Mouse (Mus musculus): ENCODE data around the gene Arid3c. TPM values are rescaled to one million over a fixed set of nuclear protein-coding genes. Genes with fewer than 3 reads are reported as not detected.

Gene Arid3c
- not detected for polyA plus RNA-seq (2014; fragmentation: Illumina TruSeq; extraction: RNeasy Lipid Tissue Mini Kit (QIAGEN cat#74804); ENCODE audit: low read depth, low replicate concordance)

GRCm38 (mm10) chr4:41731052-41731765 lies at the start of gene Arid3c:
TSS of gene Arid3c (minus strand) at chr4:41731142.

GRCm38 (mm10) chr4:41774002-41774401 lies 43.1 kb upstream of the Arid3c start, which contains the start of gene Ccl27a:
TSS of gene Ccl27a (minus strand) at chr4:41774247.

GRCm38 (mm10) chr4:41755338-41756305 lies 24.7 kb upstream of the Arid3c start, which contains the start of gene Sigmar1:
TSS of gene Sigmar1 (minus strand) at chr4:41756157.

GRCm38 (mm10) chr4:41754797-41755337 lies 23.9 kb upstream of the Arid3c start, which contains the start of gene Galt:
TSS of gene Galt (plus strand) at chr4:41755228.

GRCm38 (mm10) chr4:41722918-41723351 lies 8.0 kb downstream of the Arid3c start, which contains the start of gene Dctn3:
TSS of gene Dctn3 (minus strand) at chr4:41723170.

GRCm38 (mm10) chr4:41713197-41714067 lies 17.5 kb downstream of the Arid3c start, which contains the start of gene Rpp25l:
TSS of gene Rpp25l (minus strand) at chr4:41713534.

GRCm38 (mm10) chr4:41699783-41700182 lies 31.2 kb downstream of the Arid3c start, which contains the start of gene Il11ra1:
TSS of gene Il11ra1 (plus strand) at chr4:41699989.

GRCm38 (mm10) chr4:41696930-41697841 lies 33.8 kb downstream of the Arid3c start, which contains the start of gene Cntfr:
TSS of gene Cntfr (minus strand) at chr4:41697089.

Other genes starting within 250 kb of the Arid3c start
- 3.0 TPM for gene AI464131, start 228.1 kb downstream of the Arid3c start, polyA plus RNA-seq (2014; fragmentation: Illumina TruSeq; extraction: RNeasy Lipid Tissue Mini Kit (QIAGEN cat#74804); ENCODE audit: low read depth, low replicate concordance)
- gene 1110017D15Rik, start 213.8 kb downstream of the Arid3c start, polyA plus RNA-seq (2014; fragmentation: Illumina TruSeq; extraction: RNeasy Lipid Tissue Mini Kit (QIAGEN cat#74804); ENCODE audit: low read depth, low replicate concordance) = not detected
- gene Fam219a, start 161.6 kb downstream of the Arid3c start, polyA plus RNA-seq (2014; fragmentation: Illumina TruSeq; extraction: RNeasy Lipid Tissue Mini Kit (QIAGEN cat#74804); ENCODE audit: low read depth, low replicate concordance) = 2.9 TPM
- gene Dnaic1, start 161.4 kb downstream of the Arid3c start, polyA plus RNA-seq (2014; fragmentation: Illumina TruSeq; extraction: RNeasy Lipid Tissue Mini Kit (QIAGEN cat#74804); ENCODE audit: low read depth, low replicate concordance) = not detected
- gene Enho, start 90.8 kb downstream of the Arid3c start, polyA plus RNA-seq (2014; fragmentation: Illumina TruSeq; extraction: RNeasy Lipid Tissue Mini Kit (QIAGEN cat#74804); ENCODE audit: low read depth, low replicate concordance) = not detected
- gene Cntfr, start 34.1 kb downstream of the Arid3c start, polyA plus RNA-seq (2014; fragmentation: Illumina TruSeq; extraction: RNeasy Lipid Tissue Mini Kit (QIAGEN cat#74804); ENCODE audit: low read depth, low replicate concordance) = 1.2 TPM
- 18.6 TPM for gene Il11ra1, start 31.2 kb downstream of the Arid3c start, polyA plus RNA-seq (2014; fragmentation: Illumina TruSeq; extraction: RNeasy Lipid Tissue Mini Kit (QIAGEN cat#74804); ENCODE audit: low read depth, low replicate concordance)
- gene Rpp25l, start 17.6 kb downstream of the Arid3c start, polyA plus RNA-seq (2014; fragmentation: Illumina TruSeq; extraction: RNeasy Lipid Tissue Mini Kit (QIAGEN cat#74804); ENCODE audit: low read depth, low replicate concordance) = not detected
- gene Dctn3, start 8.0 kb downstream of the Arid3c start, polyA plus RNA-seq (2014; fragmentation: Illumina TruSeq; extraction: RNeasy Lipid Tissue Mini Kit (QIAGEN cat#74804); ENCODE audit: low read depth, low replicate concordance) = 42.9 TPM
- 2.4 TPM for gene Galt, start 24.1 kb upstream of the Arid3c start, polyA plus RNA-seq (2014; fragmentation: Illumina TruSeq; extraction: RNeasy Lipid Tissue Mini Kit (QIAGEN cat#74804); ENCODE audit: low read depth, low replicate concordance)
- 48.6 TPM for gene Sigmar1, start 25.0 kb upstream of the Arid3c start, polyA plus RNA-seq (2014; fragmentation: Illumina TruSeq; extraction: RNeasy Lipid Tissue Mini Kit (QIAGEN cat#74804); ENCODE audit: low read depth, low replicate concordance)
- gene Ccl27a, start 43.1 kb upstream of the Arid3c start, polyA plus RNA-seq (2014; fragmentation: Illumina TruSeq; extraction: RNeasy Lipid Tissue Mini Kit (QIAGEN cat#74804); ENCODE audit: low read depth, low replicate concordance) = 4.1 TPM
- gene Gm21541, start 172.5 kb upstream of the Arid3c start, polyA plus RNA-seq (2014; fragmentation: Illumina TruSeq; extraction: RNeasy Lipid Tissue Mini Kit (QIAGEN cat#74804); ENCODE audit: low read depth, low replicate concordance) = not detected
- gene Gm20878, start 210.4 kb upstream of the Arid3c start, polyA plus RNA-seq (2014; fragmentation: Illumina TruSeq; extraction: RNeasy Lipid Tissue Mini Kit (QIAGEN cat#74804); ENCODE audit: low read depth, low replicate concordance) = not detected
- 1.5 TPM for gene Fam205a4, start 234.9 kb upstream of the Arid3c start, polyA plus RNA-seq (2014; fragmentation: Illumina TruSeq; extraction: RNeasy Lipid Tissue Mini Kit (QIAGEN cat#74804); ENCODE audit: low read depth, low replicate concordance)